Mouse (Mus musculus) neural tube, embryonic 14.5 days (tissue): ENCODE data around the gene Zbtb8a. TPM values are rescaled to one million over a fixed set of nuclear protein-coding genes. Genes with fewer than 3 reads are reported as not detected.

ENCODE experiments used
- ATAC-seq: fragments of 200-750 bp; cut with Nextera tagmentation; 2 replicates; pipeline ENCODE4 v1.8.0; 2017; ENCODE audit warnings: low read depth, mild to moderate bottlenecking, moderate TSS enrichment, moderate library complexity
- H3K27ac ChIP-seq: fragments of 300-500 bp; sonication (generic); 2 replicates; pipeline ENCODE4 v1.5.1; 2014; ENCODE audit warnings: low read depth, mild to moderate bottlenecking, control low read depth, low read length, moderate library complexity, mixed read lengths
- H3K27me3 ChIP-seq: fragments of 300-500 bp; sonication (generic); 2 replicates; pipeline ENCODE4 v1.6.1; 2014; ENCODE audit warnings: low read length; ENCODE audit not compliant: control insufficient read depth, insufficient read depth
- H3K36me3 ChIP-seq: fragments of 300-500 bp; sonication (generic); 2 replicates; pipeline ENCODE4 v1.6.1; 2014; ENCODE audit warnings: low read length, mixed read lengths; ENCODE audit not compliant: control insufficient read depth, insufficient read depth
- H3K4me1 ChIP-seq: fragments of 300-500 bp; sonication (generic); 2 replicates; pipeline ENCODE4 v1.6.1; 2014; ENCODE audit warnings: low read length; ENCODE audit not compliant: control insufficient read depth, insufficient read depth
- H3K4me2 ChIP-seq: fragments of 300-500 bp; sonication (generic); 2 replicates; pipeline ENCODE4 v1.6.1; 2014; ENCODE audit warnings: mild to moderate bottlenecking, low read depth, low read length, control low read depth
- H3K4me3 ChIP-seq: fragments of 300-500 bp; sonication (generic); 2 replicates; pipeline ENCODE4 v1.5.1; 2014; ENCODE audit warnings: low read depth, low read length, control low read depth, mixed read lengths
- H3K9ac ChIP-seq: fragments of 300-500 bp; sonication (generic); replicated peaks from 2 replicates; pipeline ENCODE4 v1.6.1; 2014; ENCODE audit warnings: low read depth, mild to moderate bottlenecking, control low read depth, low read length, mixed read lengths
- H3K9me3 ChIP-seq: fragments of 300-500 bp; sonication (generic); 2 replicates; pipeline ENCODE4 v1.6.1; 2016; ENCODE audit warnings: low read length; ENCODE audit not compliant: control insufficient read depth
- WGBS: fragments of 180-500 bp; shearing (Covaris S2); extraction: QIAGEN DNeasy Blood & Tissue Kit; methylation state at CpG from one replicate; pipeline ENCODE4 v1.1.7; 2014; 5-methylcytosine and 5-hydroxymethylcytosine counted together
- polyA plus RNA-seq: library from polyadenylated mRNA; unstranded; fragments of >200 nt; fragmentation: Nextera tagmentation; extraction: Ambion mirVana; gene quantifications from 2 replicates; pipeline ENCODE4 v1.2.1, GENCODE M21; 2014

Zbtb8a gene
- polyA plus RNA-seq, 1 experiment from 2014 or later, result 18.0 TPM

GRCm38 (mm10) chr4:129334677-129335215 lies 43.2 kb downstream of the Zbtb8a start:
- H3K36me3 ChIP-seq, result peaks cover 6% of the 10 kb centered on the region; the same call in 1 of the 2 replicates
- peak overlapping the region; percentile 94 for H3K27ac ChIP-seq
- peak overlapping the region; percentile 92 for H3K9ac ChIP-seq
- peak overlapping the region; percentile 95 for H3K4me3 ChIP-seq
- peaks cover 19% of the 10 kb centered on the region for H3K4me1 ChIP-seq
- H3K9me3 ChIP-seq, result no peaks in the 10 kb centered on the region
- no peak for ATAC-seq
- H3K4me2 ChIP-seq, result peak overlapping the region; percentile 58
- H3K27me3 ChIP-seq, result no peaks in the 10 kb centered on the region
- WGBS, result under 1% methylated on average over 62 of the region's 62 CpGs

GRCm38 (mm10) chr4:129332846-129333245 lies 45.1 kb downstream of the Zbtb8a start:
- H3K36me3 ChIP-seq, result peaks cover 16% of the 10 kb centered on the region
- no peaks in the 10 kb centered on the region for H3K27me3 ChIP-seq
- peaks cover 19% of the 10 kb centered on the region for H3K4me1 ChIP-seq
- peak overlapping the region; percentile 58 for H3K4me2 ChIP-seq
- 21% methylated on average over 1 of the region's 1 CpGs for WGBS
- H3K9me3 ChIP-seq, result no peaks in the 10 kb centered on the region
- H3K27ac ChIP-seq, result no peak overlapping the region
- H3K4me3 ChIP-seq, result 0 out of 2 replicates have a peak overlapping the region, but pooled peaks have one; percentile 4
- no peak for ATAC-seq
- no peak overlapping the region for H3K9ac ChIP-seq

- H3K27me3 ChIP-seq, result no peaks in the 10 kb centered on the region
- no peak overlapping the region for H3K4me2 ChIP-seq
- no peak overlapping the region for H3K4me3 ChIP-seq
- H3K27ac ChIP-seq, result no peak overlapping the region
- no peaks in the 10 kb centered on the region for H3K9me3 ChIP-seq
- WGBS, result 82% methylated on average over 1 of the region's 1 CpGs
- ATAC-seq, result no peak
- peaks cover 45% of the 10 kb centered on the region for H3K36me3 ChIP-seq
- H3K4me1 ChIP-seq, result 0 out of 2 replicates have a peak, but pooled peaks cover 1% of the 10 kb centered on the region
- H3K9ac ChIP-seq, result no peak overlapping the region
Measured at GRCm38 (mm10) chr4:129326191-129326590, 51.7 kb downstream of the Zbtb8a start.

- no peak overlapping the region for H3K4me2 ChIP-seq
- no peak overlapping the region for H3K4me3 ChIP-seq
- H3K27ac ChIP-seq, result no peak overlapping the region
- 90% methylated on average over 1 of the region's 1 CpGs for WGBS
- peaks cover 52% of the 10 kb centered on the region for H3K36me3 ChIP-seq
- no peak for ATAC-seq
- H3K9me3 ChIP-seq, result no peaks in the 10 kb centered on the region
- no peaks in the 10 kb centered on the region for H3K27me3 ChIP-seq
- H3K9ac ChIP-seq, result no peak overlapping the region
- H3K4me1 ChIP-seq, result no peaks in the 10 kb centered on the region
Measured at GRCm38 (mm10) chr4:129324756-129325155, 53.2 kb downstream of the Zbtb8a start.

GRCm38 (mm10) chr4:129323491-129323890 lies 54.4 kb downstream of the Zbtb8a start:
- no peak overlapping the region for H3K27ac ChIP-seq
- WGBS, result 97% methylated on average over 1 of the region's 1 CpGs
- H3K4me2 ChIP-seq, result no peak overlapping the region
- H3K9me3 ChIP-seq, result no peaks in the 10 kb centered on the region
- H3K9ac ChIP-seq, result no peak overlapping the region
- no peaks in the 10 kb centered on the region for H3K4me1 ChIP-seq
- H3K4me3 ChIP-seq, result no peak overlapping the region
- no peaks in the 10 kb centered on the region for H3K27me3 ChIP-seq
- peaks cover 55% of the 10 kb centered on the region for H3K36me3 ChIP-seq
- ATAC-seq, result no peak

- H3K36me3 ChIP-seq, result peaks cover 55% of the 10 kb centered on the region
- 96% methylated on average over 5 of the region's 5 CpGs for WGBS
- H3K9ac ChIP-seq, result no peak overlapping the region
- no peak for ATAC-seq
- no peaks in the 10 kb centered on the region for H3K4me1 ChIP-seq
- no peaks in the 10 kb centered on the region for H3K9me3 ChIP-seq
- H3K27me3 ChIP-seq, result no peaks in the 10 kb centered on the region
- H3K4me3 ChIP-seq, result no peak overlapping the region
- H3K4me2 ChIP-seq, result no peak overlapping the region
- H3K27ac ChIP-seq, result no peak overlapping the region
Measured at GRCm38 (mm10) chr4:129322042-129322441, 55.9 kb downstream of the Zbtb8a start.

- 98% methylated on average over 1 of the region's 1 CpGs for WGBS
- Histone ChIP-seq H3K9me3 (no peaks in the 10 kb centered on the region), H3K27ac (no peak overlapping the region), H3K9ac (no peak overlapping the region), H3K27me3 (no peaks in the 10 kb centered on the region), H3K4me1 (no peaks in the 10 kb centered on the region), H3K4me2 (no peak overlapping the region), H3K4me3 (no peak overlapping the region), H3K36me3 (peaks cover 52% of the 10 kb centered on the region)
- ATAC-seq, result no peak
Measured at GRCm38 (mm10) chr4:129320876-129321275, 57.0 kb downstream of the Zbtb8a start.

- Histone ChIP-seq H3K4me3 (no peak overlapping the region), H3K27ac (no peak overlapping the region), H3K36me3 (peaks cover 56% of the 10 kb centered on the region), H3K9ac (no peak overlapping the region), H3K4me1 (no peaks in the 10 kb centered on the region), H3K4me2 (no peak overlapping the region), H3K9me3 (no peaks in the 10 kb centered on the region), H3K27me3 (no peaks in the 10 kb centered on the region)
- no peak for ATAC-seq
- WGBS, result 80% methylated on average over 3 of the region's 3 CpGs
Measured at GRCm38 (mm10) chr4:129313886-129314285, 64.0 kb downstream of the Zbtb8a start.

GRCm38 (mm10) chr4:129307936-129308335 lies 70.0 kb downstream of the Zbtb8a start:
- Histone ChIP-seq H3K27me3 (no peaks in the 10 kb centered on the region), H3K4me2 (no peak overlapping the region), H3K4me1 (no peaks in the 10 kb centered on the region), H3K27ac (no peak overlapping the region), H3K9ac (no peak overlapping the region), H3K4me3 (no peak overlapping the region), H3K36me3 (peaks cover 33% of the 10 kb centered on the region), H3K9me3 (no peaks in the 10 kb centered on the region)
- ATAC-seq, result no peak
- 88% methylated on average over 1 of the region's 1 CpGs for WGBS
